In the genomic region with DNA sequence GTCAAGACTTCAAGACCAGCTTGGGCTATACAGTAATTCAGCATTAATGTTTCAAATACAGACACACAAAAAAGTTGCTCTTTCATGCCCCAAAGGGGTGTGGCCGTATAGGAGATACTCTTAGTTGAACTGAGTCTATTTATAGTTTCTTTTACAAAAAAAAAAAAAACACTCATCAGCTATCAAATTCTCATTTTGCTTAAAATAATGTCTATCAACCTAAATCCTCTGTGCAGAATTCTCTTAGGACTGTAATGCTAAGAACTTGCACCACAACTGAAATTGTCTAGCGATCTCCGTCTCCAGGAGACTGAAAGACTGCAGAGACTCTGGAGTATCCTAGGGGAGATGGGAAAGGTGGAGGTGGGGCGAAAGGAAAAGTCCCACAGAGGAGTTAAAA, we compare ENCODE assay signal across 7 mouse cellular contexts. TPM values are rescaled to one million over a fixed set of nuclear protein-coding genes. Genes with fewer than 3 reads are reported as not detected.
A peak's percentile ranks its signal among the peaks of the same experiment; 100 is the strongest.
DNase-seq lines count a peak whose midpoint lies in the region; ATAC-seq and TF ChIP-seq lines count a peak whose summit lies in the region.

No protein-coding gene starts in this region.

- no peaks in the 10 kb centered on the region for H3K27me3 ChIP-seq in lung, embryonic 14.5 days (ENCODE audit: insufficient read depth, low read length)
- no peaks in the 10 kb centered on the region for H3K27me3 ChIP-seq in embryonic facial prominence, embryonic 15.5 days
- no peaks in the 10 kb centered on the region for H3K27me3 ChIP-seq in intestine, postnatal 0 days (replicated peaks; ENCODE audit: control insufficient read depth, insufficient read depth, low read length)
- H3K27me3 ChIP-seq in neural tube, embryonic 15.5 days (replicated peaks) = no peaks in the 10 kb centered on the region

- peaks cover 4% of the 10 kb centered on the region; the same call in 1 of the 2 replicates for H3K4me1 ChIP-seq in lung, embryonic 14.5 days (ENCODE audit: insufficient read depth)
- peaks cover 20% of the 10 kb centered on the region for H3K4me1 ChIP-seq in embryonic facial prominence, embryonic 15.5 days
- no peaks in the 10 kb centered on the region for H3K4me1 ChIP-seq in intestine, postnatal 0 days (replicated peaks; ENCODE audit: control insufficient read depth, insufficient read depth, low read length)
- H3K4me1 ChIP-seq in neural tube, embryonic 15.5 days = peaks cover 37% of the 10 kb centered on the region

- ATAC-seq in lung, embryonic 14.5 days (ENCODE audit: insufficient read depth) = no peak
- no peak for ATAC-seq in embryonic facial prominence, embryonic 15.5 days (ENCODE audit: insufficient number of reproducible peaks, low FRiP score, low TSS enrichment, low read depth)
- no peak for ATAC-seq in intestine, postnatal 0 days
- no peak for ATAC-seq in neural tube, embryonic 15.5 days (ENCODE audit: low FRiP score)

- no peak for TF ChIP-seq CTCF in lung, embryonic 14.5 days (IDR thresholded peaks at IDR 0.05; ENCODE audit: low read depth)
- TF ChIP-seq CTCF in intestine, postnatal 0 days (IDR thresholded peaks at IDR 0.05; ENCODE audit: low read depth) = no peak

- DNase-seq in lung, embryonic 14.5 days = no peak
- no peak for DNase-seq in lung, adult 18-20 months
- DNase-seq in ovary, postnatal 14 days (ENCODE audit: low spot score) = no peak
- DNase-seq in adrenal gland, postnatal 4 days (ENCODE audit: low spot score in 2 of 2) = no peak

- H3K4me2 ChIP-seq in lung, embryonic 14.5 days = peak overlapping the region; percentile 70
- H3K4me2 ChIP-seq in embryonic facial prominence, embryonic 15.5 days (replicated peaks) = peak overlapping the region; percentile 82
- peak overlapping the region; percentile 63 for H3K4me2 ChIP-seq in intestine, postnatal 0 days (replicated peaks; ENCODE audit: low read depth)
- peak overlapping the region; percentile 85 for H3K4me2 ChIP-seq in neural tube, embryonic 15.5 days

- 20% methylated on average over 4 of the region's 4 CpGs for WGBS in lung, embryonic 14.5 days
- 16% methylated on average over 4 of the region's 4 CpGs for WGBS in embryonic facial prominence, embryonic 15.5 days
- 13% methylated on average over 4 of the region's 4 CpGs for WGBS in intestine, postnatal 0 days
- WGBS in neural tube, embryonic 15.5 days = 26% methylated on average over 4 of the region's 4 CpGs

- H3K27ac ChIP-seq in lung, embryonic 14.5 days (ENCODE audit: low read depth) = peak overlapping the region; percentile 31; the same call in 1 of the 2 replicates
- peak overlapping the region; percentile 82 for H3K27ac ChIP-seq in embryonic facial prominence, embryonic 15.5 days (replicated peaks)
- H3K27ac ChIP-seq in intestine, postnatal 0 days (ENCODE audit: low read depth, low read length) = peak overlapping the region; percentile 66; the same call in 1 of the 2 replicates
- peak overlapping the region; percentile 75 for H3K27ac ChIP-seq in neural tube, embryonic 15.5 days (replicated peaks)

- H3K4me3 ChIP-seq in lung, embryonic 14.5 days (ENCODE audit: low read depth, low read length) = peak overlapping the region; percentile 90
- H3K4me3 ChIP-seq in embryonic facial prominence, embryonic 15.5 days (replicated peaks) = peak overlapping the region; percentile 96
- peak overlapping the region; percentile 79 for H3K4me3 ChIP-seq in intestine, postnatal 0 days (ENCODE audit: low read depth, low read length)
- H3K4me3 ChIP-seq in neural tube, embryonic 15.5 days (replicated peaks) = peak overlapping the region; percentile 70

- H3K9me3 ChIP-seq in lung, embryonic 14.5 days (ENCODE audit: low read depth, low read length) = no peaks in the 10 kb centered on the region
- H3K9me3 ChIP-seq in embryonic facial prominence, embryonic 15.5 days (replicated peaks) = no peaks in the 10 kb centered on the region
- H3K9me3 ChIP-seq in intestine, postnatal 0 days (ENCODE audit: control insufficient read depth) = no peaks in the 10 kb centered on the region
- no peaks in the 10 kb centered on the region for H3K9me3 ChIP-seq in neural tube, embryonic 15.5 days (replicated peaks)

- H3K9ac ChIP-seq in lung, embryonic 14.5 days = peak overlapping the region; percentile 63
- H3K9ac ChIP-seq in embryonic facial prominence, embryonic 15.5 days = peak overlapping the region; percentile 43
- peak overlapping the region; percentile 91 for H3K9ac ChIP-seq in intestine, postnatal 0 days (ENCODE audit: low read depth, low read length)
- H3K9ac ChIP-seq in neural tube, embryonic 15.5 days (replicated peaks) = peak overlapping the region; percentile 56

- H3K36me3 ChIP-seq in lung, embryonic 14.5 days (ENCODE audit: insufficient read depth) = no peaks in the 10 kb centered on the region
- H3K36me3 ChIP-seq in embryonic facial prominence, embryonic 15.5 days = no peaks in the 10 kb centered on the region
- H3K36me3 ChIP-seq in intestine, postnatal 0 days (ENCODE audit: control insufficient read depth, insufficient read depth) = no peaks in the 10 kb centered on the region
- no peaks in the 10 kb centered on the region for H3K36me3 ChIP-seq in neural tube, embryonic 15.5 days

RNA-seq across cellular contexts. Expression of a gene that starts 0.8 kb away (rescaled TPM):
- polyA plus RNA-seq in lung, embryonic 14.5 days (2014; fragmentation: Nextera tagmentation; extraction: Ambion mirVana) = 13.1 and 15.1 TPM in 2 replicates
- 13.9 and 15.2 TPM in 2 replicates for polyA plus RNA-seq in embryonic facial prominence, embryonic 15.5 days (2015; fragmentation: Nextera tagmentation; extraction: Ambion mirVana)
- polyA plus RNA-seq in intestine, postnatal 0 days (2015; fragmentation: Nextera tagmentation; extraction: Ambion mirVana) = 7.6 and 8.0 TPM in 2 replicates
- polyA plus RNA-seq in neural tube, embryonic 15.5 days (2015; fragmentation: Nextera tagmentation; extraction: Ambion mirVana) = 22.7 and 23.4 TPM in 2 replicates
- total RNA-seq in adrenal gland, postnatal 4 days (2021) = 10 to 100 TPM; 12.2 to 16.3 TPM

RNA-seq across cellular contexts. Expression of a gene that starts 1.0 kb away (rescaled TPM):
- 30.7 and 32.2 TPM in 2 replicates for polyA plus RNA-seq in lung, embryonic 14.5 days (2014; fragmentation: Nextera tagmentation; extraction: Ambion mirVana)
- 26.6 and 28.7 TPM in 2 replicates for polyA plus RNA-seq in embryonic facial prominence, embryonic 15.5 days (2015; fragmentation: Nextera tagmentation; extraction: Ambion mirVana)
- 12.4 and 14.3 TPM in 2 replicates for polyA plus RNA-seq in intestine, postnatal 0 days (2015; fragmentation: Nextera tagmentation; extraction: Ambion mirVana)
- 21.2 and 23.4 TPM in 2 replicates for polyA plus RNA-seq in neural tube, embryonic 15.5 days (2015; fragmentation: Nextera tagmentation; extraction: Ambion mirVana)
- 10 to 100 TPM; 33.2 to 34.1 TPM for total RNA-seq in adrenal gland, postnatal 4 days (2021)

RNA-seq across cellular contexts. Expression of a gene that starts 46.9 kb away (rescaled TPM):
- polyA plus RNA-seq in lung, embryonic 14.5 days (2014; fragmentation: Nextera tagmentation; extraction: Ambion mirVana) = 1.3 and 1.8 TPM in 2 replicates
- polyA plus RNA-seq in embryonic facial prominence, embryonic 15.5 days (2015; fragmentation: Nextera tagmentation; extraction: Ambion mirVana) = 3.6 and 4.2 TPM in 2 replicates
- polyA plus RNA-seq in intestine, postnatal 0 days (2015; fragmentation: Nextera tagmentation; extraction: Ambion mirVana) = 1.3 and 2.1 TPM in 2 replicates
- 2.6 and 5.0 TPM in 2 replicates for polyA plus RNA-seq in neural tube, embryonic 15.5 days (2015; fragmentation: Nextera tagmentation; extraction: Ambion mirVana)
- 10 to 100 TPM in 1 of 2 experiments, 1 to 10 TPM in 1; 8.7 to 10.3 TPM for total RNA-seq in adrenal gland, postnatal 4 days (2021)

Comparison
In these comparisons a context has a peak if more than half of its experiments do, and no peak if none do; other contexts are left out.
1. H3K27ac ChIP-seq: peak in every context shown above with its lines; median percentile 82 in embryonic facial prominence, embryonic 15.5 days; 75 in neural tube, embryonic 15.5 days; 66 in intestine, postnatal 0 days; 31 in lung, embryonic 14.5 days.